Mouse (Mus musculus) right cerebral cortex, postnatal 36 days (tissue): ENCODE measurements around the gene Slc35e3.

ENCODE experiments used
- DNase-seq, 2 experiments: peaks; one replicate each; pipeline ENCODE4 v3.0.0; 2022; ENCODE audit warnings: low spot score in 2 of 2, mixed read lengths in 1 of 2

Slc35e3 gene

GRCm38 (mm10) chr10:117684298-117685170 is 61.6 kb downstream of the Slc35e3 start:
- no peak for DNase-seq

- no peak for DNase-seq
Measured at GRCm38 (mm10) chr10:117683734-117684037, 62.5 kb downstream of the Slc35e3 start.
